Mouse (Mus musculus): ENCODE data around the gene Gm20388. TPM values are rescaled to one million over a fixed set of nuclear protein-coding genes. Genes with fewer than 3 reads are reported as not detected.
A peak's percentile ranks its signal among the peaks of the same experiment; 100 is the strongest.

The Gm20388 gene
- polyA plus RNA-seq, 1 experiment from 2014 or later, result not detected

- ATAC-seq, result no peak
- Histone ChIP-seq H3K9me3 (ENCODE audit: control insufficient read depth) (no peaks in the 10 kb centered on the region), H3K27me3 (replicated peaks; ENCODE audit: control insufficient read depth, insufficient read depth, low read length) (no peaks in the 10 kb centered on the region), H3K4me2 (replicated peaks; ENCODE audit: low read depth) (no peak overlapping the region), H3K27ac (ENCODE audit: low read depth, low read length) (no peak overlapping the region), H3K36me3 (ENCODE audit: control insufficient read depth, insufficient read depth) (no peaks in the 10 kb centered on the region), H3K4me3 (ENCODE audit: low read depth, low read length) (no peak overlapping the region), H3K4me1 (replicated peaks; ENCODE audit: control insufficient read depth, insufficient read depth, low read length) (0 out of 2 replicates have a peak, but pooled peaks cover 3% of the 10 kb centered on the region), H3K9ac (ENCODE audit: low read depth, low read length) (no peak overlapping the region)
- WGBS, result 57% methylated on average over 6 of the region's 6 CpGs
- TF ChIP-seq CTCF (IDR thresholded peaks at IDR 0.05; ENCODE audit: low read depth), result peak; percentile 80
These were observed 411.1 kb downstream of the Gm20388 start for GRCm38 (mm10) chr8:120321724-120322123.

- Histone ChIP-seq H3K4me1 (replicated peaks; ENCODE audit: control insufficient read depth, insufficient read depth, low read length) (0 out of 2 replicates have a peak, but pooled peaks cover 3% of the 10 kb centered on the region), H3K27ac (ENCODE audit: low read depth, low read length) (no peak overlapping the region; the same call in 1 of the 2 replicates), H3K9ac (ENCODE audit: low read depth, low read length) (no peak overlapping the region), H3K36me3 (ENCODE audit: control insufficient read depth, insufficient read depth) (no peaks in the 10 kb centered on the region), H3K27me3 (replicated peaks; ENCODE audit: control insufficient read depth, insufficient read depth, low read length) (no peaks in the 10 kb centered on the region), H3K9me3 (ENCODE audit: control insufficient read depth) (no peaks in the 10 kb centered on the region), H3K4me3 (ENCODE audit: low read depth, low read length) (no peak overlapping the region), H3K4me2 (replicated peaks; ENCODE audit: low read depth) (no peak overlapping the region)
- WGBS, result 18% methylated on average over 20 of the region's 20 CpGs
- peak; percentile 21; the same call in 1 of the 2 replicates for TF ChIP-seq CTCF (IDR thresholded peaks at IDR 0.05; ENCODE audit: low read depth)
- peak; percentile 20; the same call in 1 of the 2 replicates for ATAC-seq
These were observed 412.4 kb downstream of the Gm20388 start for GRCm38 (mm10) chr8:120322956-120323448.

- no peaks in the 10 kb centered on the region for H3K36me3 ChIP-seq (ENCODE audit: control insufficient read depth, insufficient read depth)
- H3K4me2 ChIP-seq (replicated peaks; ENCODE audit: low read depth), result no peak overlapping the region
- no peaks in the 10 kb centered on the region for H3K27me3 ChIP-seq (replicated peaks; ENCODE audit: control insufficient read depth, insufficient read depth, low read length)
- no peak for TF ChIP-seq CTCF (IDR thresholded peaks at IDR 0.05; ENCODE audit: low read depth)
- H3K9ac ChIP-seq (ENCODE audit: low read depth, low read length), result no peak overlapping the region
- H3K27ac ChIP-seq (ENCODE audit: low read depth, low read length), result no peak overlapping the region
- 43% methylated on average over 3 of the region's 3 CpGs for WGBS
- no peaks in the 10 kb centered on the region for H3K9me3 ChIP-seq (ENCODE audit: control insufficient read depth)
- no peak overlapping the region for H3K4me3 ChIP-seq (ENCODE audit: low read depth, low read length)
- 0 out of 2 replicates have a peak, but pooled peaks cover 3% of the 10 kb centered on the region for H3K4me1 ChIP-seq (replicated peaks; ENCODE audit: control insufficient read depth, insufficient read depth, low read length)
- ATAC-seq, result no peak
These were observed 413.9 kb downstream of the Gm20388 start for GRCm38 (mm10) chr8:120324555-120324954.

GRCm38 (mm10) chr8:120325172-120325767 lies 414.6 kb downstream of the Gm20388 start:
- ATAC-seq, result no peak
- 76% methylated on average over 5 of the region's 5 CpGs for WGBS
- H3K36me3 ChIP-seq (ENCODE audit: control insufficient read depth, insufficient read depth), result no peaks in the 10 kb centered on the region
- 0 out of 2 replicates have a peak, but pooled peaks cover 3% of the 10 kb centered on the region for H3K4me1 ChIP-seq (replicated peaks; ENCODE audit: control insufficient read depth, insufficient read depth, low read length)
- no peaks in the 10 kb centered on the region for H3K27me3 ChIP-seq (replicated peaks; ENCODE audit: control insufficient read depth, insufficient read depth, low read length)
- no peak overlapping the region for H3K27ac ChIP-seq (ENCODE audit: low read depth, low read length)
- H3K4me3 ChIP-seq (ENCODE audit: low read depth, low read length), result no peak overlapping the region
- H3K9ac ChIP-seq (ENCODE audit: low read depth, low read length), result no peak overlapping the region
- no peaks in the 10 kb centered on the region for H3K9me3 ChIP-seq (ENCODE audit: control insufficient read depth)
- no peak overlapping the region for H3K4me2 ChIP-seq (replicated peaks; ENCODE audit: low read depth)
- no peak for TF ChIP-seq CTCF (IDR thresholded peaks at IDR 0.05; ENCODE audit: low read depth)

GRCm38 (mm10) chr8:120327131-120327554 lies 416.5 kb downstream of the Gm20388 start:
- Histone ChIP-seq H3K27me3 (replicated peaks; ENCODE audit: control insufficient read depth, insufficient read depth, low read length) (no peaks in the 10 kb centered on the region), H3K36me3 (ENCODE audit: control insufficient read depth, insufficient read depth) (no peaks in the 10 kb centered on the region), H3K4me1 (replicated peaks; ENCODE audit: control insufficient read depth, insufficient read depth, low read length) (0 out of 2 replicates have a peak, but pooled peaks cover 3% of the 10 kb centered on the region), H3K27ac (ENCODE audit: low read depth, low read length) (no peak overlapping the region), H3K4me3 (ENCODE audit: low read depth, low read length) (no peak overlapping the region), H3K9me3 (ENCODE audit: control insufficient read depth) (no peaks in the 10 kb centered on the region), H3K4me2 (replicated peaks; ENCODE audit: low read depth) (no peak overlapping the region), H3K9ac (ENCODE audit: low read depth, low read length) (no peak overlapping the region)
- 57% methylated on average over 3 of the region's 3 CpGs for WGBS
- ATAC-seq, result no peak
- TF ChIP-seq CTCF (IDR thresholded peaks at IDR 0.05; ENCODE audit: low read depth), result peak; percentile 75

GRCm38 (mm10) chr8:120328361-120329022 lies 417.9 kb downstream of the Gm20388 start:
- Histone ChIP-seq H3K4me1 (replicated peaks; ENCODE audit: control insufficient read depth, insufficient read depth, low read length) (no peaks in the 10 kb centered on the region), H3K27ac (ENCODE audit: low read depth, low read length) (no peak overlapping the region), H3K36me3 (ENCODE audit: control insufficient read depth, insufficient read depth) (no peaks in the 10 kb centered on the region), H3K9me3 (ENCODE audit: control insufficient read depth) (no peaks in the 10 kb centered on the region), H3K27me3 (replicated peaks; ENCODE audit: control insufficient read depth, insufficient read depth, low read length) (no peaks in the 10 kb centered on the region), H3K4me3 (ENCODE audit: low read depth, low read length) (no peak overlapping the region), H3K4me2 (replicated peaks; ENCODE audit: low read depth) (no peak overlapping the region), H3K9ac (ENCODE audit: low read depth, low read length) (no peak overlapping the region)
- whole genome bisulfite sequencing, result 74% methylated on average over 13 of the region's 13 CpGs
- ATAC-seq, result peak; percentile 12; the same call in 1 of the 2 replicates
- no peak for TF ChIP-seq CTCF (IDR thresholded peaks at IDR 0.05; ENCODE audit: low read depth)
